Mouse (Mus musculus) kidney, adult 2 months (tissue): ENCODE data around the gene Epha2. TPM values are rescaled to one million over a fixed set of nuclear protein-coding genes. Genes with fewer than 3 reads are reported as not detected.

Experiments used
- DNase-seq: peaks from one replicate; pipeline ENCODE4 v3.0.0; 2021
- H3K27ac ChIP-seq: fragments of 200-500 bp; 2 replicates; pipeline ENCODE4 v1.5.1; 2012; ENCODE audit warnings: low read depth, low read length, control low read depth, inconsistent platforms; ENCODE audit not compliant: insufficient read depth
- H3K27me3 ChIP-seq: fragments of 200-500 bp; replicated peaks from 2 replicates; pipeline ENCODE4 v1.6.1; 2012; ENCODE audit warnings: mild to moderate bottlenecking, moderate library complexity, low read length, inconsistent platforms; ENCODE audit not compliant: control insufficient read depth, insufficient read depth
- H3K36me3 ChIP-seq: fragments of 200-500 bp; 2 replicates; pipeline ENCODE4 v1.6.1; 2012; ENCODE audit warnings: mild to moderate bottlenecking, moderate library complexity, low read length, inconsistent platforms; ENCODE audit not compliant: control insufficient read depth, insufficient read depth
- H3K4me1 ChIP-seq: fragments of 200-500 bp; 2 replicates; pipeline ENCODE4 v1.6.1; 2011; ENCODE audit warnings: low read length; ENCODE audit not compliant: control insufficient read depth, insufficient read depth
- H3K4me3 ChIP-seq: fragments of 200-500 bp; 2 replicates; pipeline ENCODE4 v1.5.1; 2011; ENCODE audit warnings: mild to moderate bottlenecking, low read depth, low read length, control low read depth; ENCODE audit not compliant: insufficient read depth
- CTCF ChIP-seq: fragments of 200-500 bp; conservative IDR thresholded peaks from 2 replicates; pipeline ENCODE4 v1.5.1; 2011; ENCODE audit warnings: low read depth, mild to moderate bottlenecking, control low read depth, low read length, moderate library complexity, mixed read lengths; ENCODE audit not compliant: insufficient read depth, insufficient read length
- POLR2A ChIP-seq: fragments of 200-500 bp; IDR thresholded peaks from one replicate; pipeline ENCODE4 v1.6.1; 2011; ENCODE audit warnings: low read depth, low read length, control low read depth
- WGBS: fragments of 180-500 bp; shearing (Covaris S2); methylation state at CpG from one replicate; pipeline ENCODE4 v1.1.7; 2018; 5-methylcytosine and 5-hydroxymethylcytosine counted together
- polyA plus RNA-seq: library from polyadenylated mRNA; depleted of rRNA; stranded (reverse); fragments of >200 nt; gene quantifications from 2 replicates; pipeline ENCODE4 v1.2.3, GENCODE M21; 2012; rRNA removed

The Epha2 gene
- polyA plus RNA-seq, 1 experiment: 8.1 TPM

GRCm38 (mm10) chr4:141365876-141366275 lies 64.8 kb downstream of the Epha2 start:
- no peak overlapping the region for H3K4me3 ChIP-seq
- no peak for DNase-seq
- H3K36me3 ChIP-seq: no peaks in the 10 kb centered on the region
- 79% methylated on average over 7 of the region's 7 CpGs for WGBS
- no peak for TF ChIP-seq CTCF
- no peak for TF ChIP-seq POLR2A
- H3K27ac ChIP-seq: no peak overlapping the region
- H3K27me3 ChIP-seq: no peaks in the 10 kb centered on the region
- peaks cover 3% of the 10 kb centered on the region; the same call in 1 of the 2 replicates for H3K4me1 ChIP-seq

- no peaks in the 10 kb centered on the region for H3K27me3 ChIP-seq
- no peak within 1 kb of the TSS for H3K27ac ChIP-seq
- whole genome bisulfite sequencing: 3% methylated on average over 68 of the region's 71 CpGs
- H3K36me3 ChIP-seq: no peaks in the 10 kb centered on the region
- peak; percentile 65 for DNase-seq
- no peak for TF ChIP-seq CTCF
- TF ChIP-seq POLR2A: no peak
- H3K4me3 ChIP-seq: peak within 1 kb of the TSS; percentile 51
- peaks cover 3% of the 10 kb centered on the region; the same call in 1 of the 2 replicates for H3K4me1 ChIP-seq
These were observed 67.2 kb downstream of the Epha2 start, which contains the start of gene Fam131c for GRCm38 (mm10) chr4:141367997-141368791. TSS of gene Fam131c (plus strand) at chr4:141368220.

- DNase-seq: no peak
- no peaks in the 10 kb centered on the region for H3K27me3 ChIP-seq
- H3K4me1 ChIP-seq: no peaks in the 10 kb centered on the region
- WGBS: 98% methylated on average over 5 of the region's 5 CpGs
- no peaks in the 10 kb centered on the region for H3K36me3 ChIP-seq
- H3K27ac ChIP-seq: no peak overlapping the region
- no peak overlapping the region for H3K4me3 ChIP-seq
- TF ChIP-seq CTCF (no peak), POLR2A (no peak)
These were observed 71.4 kb downstream of the Epha2 start for GRCm38 (mm10) chr4:141372426-141372825.

Other genes starting within 250 kb of the Epha2 start
- 34.7 and 41.8 TPM in 2 replicates for gene Crocc, start 240.7 kb upstream of the Epha2 start, polyA plus RNA-seq
- 60.3 and 64.9 TPM in 2 replicates for gene Necap2, start 222.9 kb upstream of the Epha2 start, polyA plus RNA-seq
- gene Spata21, start 212.9 kb upstream of the Epha2 start, polyA plus RNA-seq: 0.03 and 0.26 TPM in 2 replicates
- gene Szrd1, start 161.5 kb upstream of the Epha2 start, polyA plus RNA-seq: 59.3 and 60.3 TPM in 2 replicates
- 11.7 and 13.0 TPM in 2 replicates for gene Fbxo42, start 153.3 kb upstream of the Epha2 start, polyA plus RNA-seq
- 1.2 and 1.6 TPM in 2 replicates for gene Rsg1, start 87.3 kb upstream of the Epha2 start, polyA plus RNA-seq
- 4.9 and 5.1 TPM in 2 replicates for gene Arhgef19, start 61.7 kb upstream of the Epha2 start, polyA plus RNA-seq
- 1.8 and 2.0 TPM in 2 replicates for gene Fam131c, start 67.0 kb downstream of the Epha2 start, polyA plus RNA-seq
- gene Clcnka, start 97.5 kb downstream of the Epha2 start, polyA plus RNA-seq: 99.3 and 105 TPM in 2 replicates
- 286 and 318 TPM in 2 replicates for gene Clcnkb, start 114.8 kb downstream of the Epha2 start, polyA plus RNA-seq
- 2.9 and 9.5 TPM in 2 replicates for gene Hspb7, start 119.5 kb downstream of the Epha2 start, polyA plus RNA-seq
- 0.11 and 0.14 TPM in 2 replicates for gene Srarp, start 134.9 kb downstream of the Epha2 start, polyA plus RNA-seq
- 23.4 and 28.9 TPM in 2 replicates for gene Zbtb17, start 143.4 kb downstream of the Epha2 start, polyA plus RNA-seq
- 15.9 and 19.6 TPM in 2 replicates for gene Spen, start 237.4 kb downstream of the Epha2 start, polyA plus RNA-seq